Mouse (Mus musculus) midbrain, postnatal 0 days (tissue): ENCODE data around the gene BC034090. TPM values are rescaled to one million over a fixed set of nuclear protein-coding genes. Genes with fewer than 3 reads are reported as not detected.

Source experiments
- ATAC-seq: fragments of 200-750 bp; cut with Nextera tagmentation; 2 replicates; pipeline ENCODE4 v1.8.0; 2017; ENCODE audit warnings: moderate number of reproducible peaks, mild to moderate bottlenecking, moderate TSS enrichment, moderate library complexity; ENCODE audit not compliant: low FRiP score
- DNase-seq: peaks from one replicate; pipeline ENCODE4 v3.0.0-alpha.2; 2015; ENCODE audit warnings: low spot score
- H3K27ac ChIP-seq: fragments of 300-500 bp; sonication (generic); 2 replicates; pipeline ENCODE4 v1.5.1; 2014; ENCODE audit warnings: low read depth, mild to moderate bottlenecking, low read length, mixed read lengths
- H3K27me3 ChIP-seq: fragments of 300-500 bp; sonication (generic); 2 replicates; pipeline ENCODE4 v1.6.1; 2014; ENCODE audit warnings: low read length, control low read depth, mixed read lengths; ENCODE audit not compliant: insufficient read depth
- H3K36me3 ChIP-seq: fragments of 300-500 bp; sonication (generic); 2 replicates; pipeline ENCODE4 v1.6.1; 2014; ENCODE audit warnings: low read length, control low read depth, mixed read lengths; ENCODE audit not compliant: insufficient read depth
- H3K4me1 ChIP-seq: fragments of 300-500 bp; sonication (generic); 2 replicates; pipeline ENCODE4 v1.6.1; 2014; ENCODE audit warnings: mild to moderate bottlenecking, control low read depth, antibody characterized with exemption, low read length, mixed read lengths; ENCODE audit not compliant: insufficient read depth
- H3K4me2 ChIP-seq: fragments of 300-500 bp; sonication (generic); 2 replicates; pipeline ENCODE4 v1.6.1; 2014; ENCODE audit warnings: low read depth, mild to moderate bottlenecking, low read length, mixed read lengths; ENCODE audit not compliant: poor library complexity, severe bottlenecking
- H3K4me3 ChIP-seq: fragments of 300-500 bp; sonication (generic); 2 replicates; pipeline ENCODE4 v1.5.1; 2014; ENCODE audit warnings: low read depth, mild to moderate bottlenecking, low read length, moderate library complexity
- H3K9ac ChIP-seq: fragments of 300-500 bp; sonication (generic); replicated peaks from 2 replicates; pipeline ENCODE4 v1.6.1; 2014; ENCODE audit warnings: mild to moderate bottlenecking, low read length, moderate library complexity, mixed read lengths; ENCODE audit not compliant: poor library complexity, severe bottlenecking
- H3K9me3 ChIP-seq: fragments of 300-500 bp; sonication (generic); 2 replicates; pipeline ENCODE4 v1.6.1; 2016; ENCODE audit warnings: low read length, control low read depth
- CTCF ChIP-seq: IDR thresholded peaks from 2 replicates; pipeline ENCODE4 v1.5.1; 2016; ENCODE audit warnings: antibody characterized with exemption, mild to moderate bottlenecking
- WGBS: fragments of 180-500 bp; shearing (Covaris S2); extraction: QIAGEN DNeasy Blood & Tissue Kit; methylation state at CpG from one replicate; pipeline ENCODE4 v1.1.7; 2014; 5-methylcytosine and 5-hydroxymethylcytosine counted together
- polyA plus RNA-seq: library from polyadenylated mRNA; unstranded; fragments of >200 nt; fragmentation: Nextera tagmentation; extraction: Ambion mirVana; gene quantifications from 2 replicates; pipeline ENCODE4 v1.2.1, GENCODE M21; 2015
- total RNA-seq: library from RNA; depleted of rRNA; stranded (reverse); fragments of >200 nt; gene quantifications from 2 replicates; pipeline ENCODE4 v1.2.3, GENCODE M21; 2014

BC034090 gene
- total and polyA plus RNA-seq, 2 experiments from 2014 or later: 1.9 to 11.2 TPM

DNA sequence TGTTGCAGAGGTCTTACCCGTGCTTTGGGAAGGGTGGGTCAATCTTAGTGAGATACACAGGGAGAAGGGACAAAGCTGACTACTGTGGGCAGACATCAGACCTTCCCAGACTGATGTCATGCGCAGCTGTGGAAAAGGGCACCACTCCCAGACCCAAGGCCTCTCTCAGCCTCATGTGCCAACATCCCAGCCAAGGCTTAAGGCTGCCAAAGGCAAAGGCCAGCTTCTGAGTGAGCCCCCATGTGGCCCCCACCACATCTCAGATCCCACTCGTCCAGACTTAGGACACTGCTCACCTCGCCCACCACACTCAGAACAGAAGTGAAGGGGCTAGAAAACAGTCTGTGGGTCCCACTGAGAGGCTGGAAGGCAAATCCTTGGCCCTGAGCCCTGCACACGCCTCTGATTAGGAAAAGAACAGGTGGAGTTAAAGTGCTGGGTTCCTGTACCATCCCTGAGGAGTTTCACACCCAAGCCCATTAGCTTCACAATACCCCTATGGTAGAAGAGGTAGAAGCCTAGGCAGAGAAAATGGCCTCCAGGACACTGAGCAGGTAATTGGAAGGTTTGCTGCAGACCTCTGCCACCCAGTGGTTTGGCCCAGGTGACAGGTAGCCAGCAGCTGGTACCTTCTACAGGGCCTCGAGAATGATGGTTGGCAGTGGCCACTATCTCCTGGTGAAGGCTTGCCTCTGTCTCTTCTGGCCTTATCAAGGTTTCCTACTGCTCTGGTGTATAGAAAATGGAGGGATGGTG, 4.1 kb downstream of the BC034090 start:
- ATAC-seq (no peak), DNase-seq (no peak)
- TF ChIP-seq CTCF: no peak
- Histone ChIP-seq H3K36me3 (no peaks in the 10 kb centered on the region), H3K27ac (no peak overlapping the region), H3K9me3 (no peaks in the 10 kb centered on the region), H3K9ac (no peak overlapping the region), H3K4me2 (no peak overlapping the region), H3K4me1 (peaks cover 7% of the 10 kb centered on the region; the same call in 1 of the 2 replicates), H3K27me3 (peaks cover 7% of the 10 kb centered on the region; the same call in 1 of the 2 replicates), H3K4me3 (no peak overlapping the region)
- WGBS: 79% methylated on average over 6 of the region's 6 CpGs

DNA sequence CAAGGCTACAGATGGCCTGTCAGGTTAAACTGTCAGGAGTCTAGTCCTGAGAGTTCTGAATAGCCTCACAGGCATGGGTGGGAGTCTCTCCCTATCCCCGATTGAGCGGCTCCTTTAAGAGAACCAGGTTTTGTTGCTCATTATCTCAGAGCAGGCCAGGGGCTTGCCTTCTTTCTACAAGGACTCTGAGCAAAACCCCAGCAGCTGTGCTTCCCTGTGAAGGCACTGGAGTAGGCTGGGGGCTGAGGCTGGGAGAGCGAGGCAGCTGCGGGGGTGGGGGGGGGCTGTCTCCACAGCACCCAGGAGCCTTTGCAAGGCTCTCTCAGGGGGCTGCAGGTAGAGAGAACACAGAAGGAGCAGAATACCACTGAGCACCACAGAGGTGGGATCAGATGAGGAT, 5.1 kb downstream of the BC034090 start:
- ATAC-seq (no peak), DNase-seq (no peak)
- no peaks in the 10 kb centered on the region for H3K27me3 ChIP-seq
- peaks cover 9% of the 10 kb centered on the region; the same call in 1 of the 2 replicates for H3K4me1 ChIP-seq
- TF ChIP-seq CTCF: no peak
- no peak overlapping the region for H3K4me3 ChIP-seq
- H3K4me2 ChIP-seq: no peak overlapping the region
- H3K36me3 ChIP-seq: no peaks in the 10 kb centered on the region
- H3K9me3 ChIP-seq: no peaks in the 10 kb centered on the region
- no peak overlapping the region for H3K9ac ChIP-seq
- 45% methylated on average over 4 of the region's 4 CpGs for WGBS
- no peak overlapping the region for H3K27ac ChIP-seq

DNA sequence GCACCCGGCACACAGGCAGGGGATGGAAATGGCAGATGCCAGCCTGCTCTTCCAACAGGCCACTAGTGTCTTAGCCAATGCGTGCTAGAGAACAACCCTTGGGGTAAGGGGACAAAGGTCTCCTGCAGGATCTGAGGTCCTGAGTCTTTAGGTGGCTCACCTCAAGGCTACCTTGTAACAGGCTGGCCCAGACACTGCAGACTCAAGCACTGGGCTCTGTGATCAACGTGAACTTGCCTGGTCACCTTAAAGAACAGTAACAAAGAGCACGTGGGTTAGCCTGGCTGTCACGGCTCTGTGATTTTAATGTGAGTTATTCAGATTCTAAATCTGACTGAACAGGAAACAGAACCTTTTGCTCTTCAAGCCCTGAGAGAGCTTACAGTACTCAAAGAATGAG, 6.1 kb downstream of the BC034090 start:
- peaks cover 20% of the 10 kb centered on the region for H3K4me1 ChIP-seq
- no peaks in the 10 kb centered on the region for H3K36me3 ChIP-seq
- no peak for DNase-seq
- no peaks in the 10 kb centered on the region for H3K9me3 ChIP-seq
- H3K4me2 ChIP-seq: no peak overlapping the region
- 75% methylated on average over 5 of the region's 5 CpGs for WGBS
- no peak overlapping the region for H3K27ac ChIP-seq
- no peak overlapping the region for H3K4me3 ChIP-seq
- no peaks in the 10 kb centered on the region for H3K27me3 ChIP-seq
- no peak overlapping the region for H3K9ac ChIP-seq
- ATAC-seq: no peak
- no peak for TF ChIP-seq CTCF

DNA sequence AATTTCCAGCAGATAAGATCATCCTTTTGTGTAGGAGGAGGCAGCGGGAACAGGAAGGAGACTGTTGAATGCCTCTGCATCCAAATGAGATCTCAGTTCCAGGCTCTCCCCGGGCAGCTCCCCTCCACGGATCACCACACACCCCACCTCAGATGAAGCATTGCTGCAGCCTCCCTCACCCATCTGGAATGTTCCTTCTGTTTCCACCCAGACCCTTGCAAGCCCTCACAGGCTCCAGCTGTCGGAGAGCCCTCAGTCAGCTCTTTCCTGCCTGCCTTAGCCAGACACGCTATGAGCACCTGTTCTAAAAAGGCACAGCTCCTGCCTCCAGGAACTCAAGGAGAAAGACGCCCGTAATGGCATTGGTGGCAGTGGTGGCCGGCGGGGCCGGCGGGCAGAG, 6.9 kb downstream of the BC034090 start:
- Histone ChIP-seq H3K9ac (0 out of 2 replicates have a peak overlapping the region, but pooled peaks have one; percentile 29), H3K4me1 (peaks cover 21% of the 10 kb centered on the region), H3K27ac (no peak overlapping the region), H3K9me3 (no peaks in the 10 kb centered on the region), H3K4me2 (no peak overlapping the region), H3K27me3 (no peaks in the 10 kb centered on the region), H3K36me3 (no peaks in the 10 kb centered on the region), H3K4me3 (no peak overlapping the region)
- no peak for TF ChIP-seq CTCF
- DNase-seq (no peak), ATAC-seq (no peak)
- WGBS: 67% methylated on average over 11 of the region's 11 CpGs

DNA sequence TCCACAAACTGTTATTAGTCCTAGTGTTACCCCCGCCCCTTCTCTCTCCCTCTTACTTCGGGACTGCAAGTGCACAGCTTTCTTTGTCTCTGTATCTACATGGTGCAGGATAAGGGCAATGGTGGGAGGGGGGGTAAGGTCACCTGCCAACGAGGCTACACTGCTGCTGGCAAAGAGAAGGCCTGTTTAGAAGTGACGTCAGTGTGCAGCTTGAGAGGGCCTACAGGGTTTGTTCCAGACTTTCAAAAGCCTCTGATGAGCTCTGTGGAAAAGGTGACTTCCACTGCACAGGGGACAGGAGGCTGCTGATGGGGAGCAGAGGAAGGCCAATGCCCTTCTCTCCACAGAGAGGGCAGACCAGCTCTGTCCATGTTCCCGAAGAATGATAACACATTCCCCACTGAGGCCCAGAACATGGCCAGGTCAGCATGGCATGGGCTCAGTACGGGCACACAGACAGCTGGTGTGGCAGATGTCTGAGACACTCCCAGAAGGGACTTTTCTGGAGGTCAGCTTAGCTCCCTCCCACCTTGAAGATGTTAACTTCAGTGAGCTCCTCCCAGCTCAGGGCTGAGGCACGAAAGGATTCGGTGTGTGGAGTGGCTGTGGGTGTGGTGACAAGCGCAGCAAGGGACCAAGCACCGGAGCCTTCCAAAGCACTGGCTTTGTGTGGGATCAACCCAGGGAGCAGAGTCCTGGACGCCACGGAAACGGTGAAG, 7.8 kb downstream of the BC034090 start:
- ATAC-seq: no peak
- TF ChIP-seq CTCF: no peak
- Histone ChIP-seq H3K36me3 (no peaks in the 10 kb centered on the region), H3K9ac (no peak overlapping the region), H3K27ac (0 out of 2 replicates have a peak overlapping the region, but pooled peaks have one; percentile 38), H3K4me2 (no peak overlapping the region), H3K9me3 (no peaks in the 10 kb centered on the region), H3K27me3 (no peaks in the 10 kb centered on the region), H3K4me3 (no peak overlapping the region), H3K4me1 (peaks cover 21% of the 10 kb centered on the region)
- no peak for DNase-seq
- 37% methylated on average over 13 of the region's 13 CpGs for WGBS

DNA sequence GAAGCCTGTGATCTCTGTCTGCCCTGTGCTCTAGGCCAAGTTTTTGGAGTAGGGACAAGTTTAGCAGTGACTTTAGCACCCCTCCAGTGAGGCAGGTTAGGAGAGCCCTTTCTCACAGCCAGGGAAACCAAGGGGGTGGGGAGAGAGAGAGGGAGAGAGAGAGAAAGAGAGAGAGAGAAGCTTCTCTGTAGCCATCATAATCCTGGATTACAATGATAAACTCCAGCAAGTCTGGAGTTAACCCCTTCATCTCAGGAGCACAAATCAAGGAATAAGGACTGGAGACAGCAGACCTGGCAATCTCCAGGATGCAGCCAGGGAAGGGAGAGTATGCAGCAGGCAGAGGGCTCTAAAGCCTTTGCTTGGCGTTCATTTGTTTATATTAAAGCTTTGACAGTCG, 8.6 kb downstream of the BC034090 start:
- no peak for DNase-seq
- H3K27ac ChIP-seq: no peak overlapping the region

More for the DNA sequence above, 8.6 kb downstream of the BC034090 start:
- Histone ChIP-seq H3K4me3 (no peak overlapping the region), H3K9me3 (no peaks in the 10 kb centered on the region), H3K4me2 (no peak overlapping the region), H3K4me1 (peaks cover 21% of the 10 kb centered on the region), H3K36me3 (no peaks in the 10 kb centered on the region), H3K27me3 (no peaks in the 10 kb centered on the region), H3K9ac (no peak overlapping the region)
- no peak for ATAC-seq
- no peak for TF ChIP-seq CTCF
- WGBS: 16% methylated on average over 2 of the region's 2 CpGs
